Mouse (Mus musculus): ENCODE measurements around the gene Ropn1l. TPM values are rescaled to one million over a fixed set of nuclear protein-coding genes. Genes with fewer than 3 reads are reported as not detected.

The Ropn1l gene
- polyA plus RNA-seq (2015; fragmentation: Nextera tagmentation; extraction: Ambion mirVana): 2.9 and 3.1 TPM in 2 replicates

DNA sequence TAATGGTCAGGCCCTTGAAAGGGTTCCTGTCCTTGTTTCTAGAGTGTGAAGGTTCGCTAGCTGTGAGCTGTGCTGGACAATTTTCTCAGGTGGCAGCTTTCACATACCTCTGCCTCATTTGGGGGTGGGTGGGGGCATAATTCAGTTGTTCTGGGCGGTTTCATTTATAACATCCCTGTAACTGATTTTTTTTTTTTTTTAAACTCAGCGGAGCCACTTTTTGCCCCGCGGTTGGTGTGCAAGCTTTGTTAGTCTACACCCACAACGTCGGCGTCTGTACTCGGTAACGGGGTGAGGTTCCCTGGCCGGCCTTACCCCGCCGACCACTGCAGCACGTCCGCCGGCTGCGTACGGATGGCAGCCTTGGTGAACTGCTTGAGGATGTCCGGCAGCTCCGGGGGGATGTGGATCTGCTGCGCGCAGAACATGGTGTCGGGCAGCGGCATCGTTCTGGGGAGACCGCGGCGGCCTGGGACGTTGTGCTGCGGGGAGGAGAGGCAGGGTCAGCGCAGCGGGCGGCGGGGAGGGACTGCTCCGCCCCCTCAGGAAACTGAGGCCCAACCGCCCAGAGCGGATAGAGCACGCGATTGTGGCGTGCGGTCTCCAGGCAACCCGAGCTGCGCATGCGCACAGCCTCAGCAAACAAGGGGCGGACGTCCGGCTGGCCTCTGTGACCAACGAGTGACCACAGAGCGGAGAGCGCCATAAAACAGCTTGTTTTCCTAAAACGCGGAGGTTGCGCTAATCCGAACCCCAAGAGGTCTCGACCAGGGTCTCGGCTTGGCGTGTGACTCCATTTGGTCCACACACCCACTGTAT lies at the start of gene Ropn1l:
TSS of gene Ropn1l (minus strand) at position 640 of the 819 bp plus-strand sequence.

Other genes with a start within 250 kb of the Ropn1l start
- gene Dap, start 229.4 kb downstream of the Ropn1l start, polyA plus RNA-seq (2015; fragmentation: Nextera tagmentation; extraction: Ambion mirVana): 161 and 196 TPM in 2 replicates
- gene Ankrd33b, start 86.0 kb downstream of the Ropn1l start, polyA plus RNA-seq (2015; fragmentation: Nextera tagmentation; extraction: Ambion mirVana): 0.40 and 1.3 TPM in 2 replicates
- 13.8 and 15.9 TPM in 2 replicates for gene March6, start 77.3 kb upstream of the Ropn1l start, polyA plus RNA-seq (2015; fragmentation: Nextera tagmentation; extraction: Ambion mirVana)
- 23.6 and 24.2 TPM in 2 replicates for gene Cmbl, start 111.7 kb upstream of the Ropn1l start, polyA plus RNA-seq (2015; fragmentation: Nextera tagmentation; extraction: Ambion mirVana)
- gene Cct5, start 148.1 kb upstream of the Ropn1l start, polyA plus RNA-seq (2015; fragmentation: Nextera tagmentation; extraction: Ambion mirVana): 293 and 311 TPM in 2 replicates
- 13.2 and 14.0 TPM in 2 replicates for gene Fam173b, start 148.1 kb upstream of the Ropn1l start, polyA plus RNA-seq (2015; fragmentation: Nextera tagmentation; extraction: Ambion mirVana)

Measured in urinary bladder, postnatal 0 days (tissue).